Mouse (Mus musculus) cortical plate, adult 2 months (tissue): Measurements from ENCODE around the gene Pla2g10.
"Not testable (repeated sequence)": the region's sequence is repeated elsewhere in the genome, so short reads cannot be mapped to it uniquely, and the experiment has no call there.

Source experiments
- CTCF ChIP-seq: fragments of 200-500 bp; IDR thresholded peaks from 2 replicates; pipeline ENCODE4 v1.5.1; 2011; ENCODE audit warnings: mild to moderate bottlenecking, control low read depth, low read length; ENCODE audit not compliant: insufficient read depth; ENCODE audit errors: extremely low read depth
- POLR2A ChIP-seq: fragments of 200-500 bp; IDR thresholded peaks from 2 replicates; pipeline ENCODE4 v1.6.1; 2011; ENCODE audit warnings: mild to moderate bottlenecking, low read length, control low read depth; ENCODE audit not compliant: insufficient read depth; ENCODE audit errors: extremely low read depth

GRCm38 (mm10) chr16:13762807-13763206, 32.0 kb upstream of the Pla2g10 start:
- not testable (repeated sequence) for TF ChIP-seq CTCF, POLR2A
